Comparison of ENCODE assay signal across 8 mouse cellular contexts in genomic region chr5:90222937-90223336, GRCm38 (mm10). TPM values are rescaled to one million over a fixed set of nuclear protein-coding genes. Genes with fewer than 3 reads are reported as not detected.
DNase-seq lines count a peak whose midpoint lies in the region; ATAC-seq lines count a peak whose summit lies in the region.

No protein-coding gene starts in this region.

- H3K4me1 ChIP-seq in heart, embryonic 14.5 days (ENCODE audit: control insufficient read depth in 2 of 2, insufficient read depth in 2 of 2, low read length in 2 of 2) = peaks cover 2 to 8% of the 10 kb centered on the region in 2 experiments; a peak in 3 of 4 replicates
- H3K4me1 ChIP-seq in heart, embryonic 16.5 days (ENCODE audit: control insufficient read depth, insufficient read depth, low read length) = peaks cover 12% of the 10 kb centered on the region
- peaks cover 7% of the 10 kb centered on the region for H3K4me1 ChIP-seq in midbrain, embryonic 10.5 days

- ATAC-seq in heart, embryonic 14.5 days (ENCODE audit: insufficient number of reproducible peaks, insufficient read depth, low FRiP score, low read depth) = no peak
- no peak for ATAC-seq in heart, embryonic 16.5 days (replicated peaks; ENCODE audit: extremely low read depth, insufficient read depth, low FRiP score)

- no peak for DNase-seq in heart, adult 18-20 months
- DNase-seq in MN1 (ENCODE audit: low spot score) = peak; percentile 29
- DNase-seq in midbrain, embryonic 10.5 days (ENCODE audit: low spot score) = no peak
- no peak for DNase-seq in retina, postnatal 1 day
- DNase-seq in kidney, adult 8-10 months = no peak
- DNase-seq in cerebellum, adult 8-10 months = no peak

- H3K4me3 ChIP-seq in heart, embryonic 14.5 days (ENCODE audit: control insufficient read depth in 1 of 2, insufficient read depth in 1 of 2, low read depth in 1 of 2, low read length in 2 of 2) = peak overlapping the region in 1 of 2 experiments; percentile 81; a peak in 3 of 4 replicates
- H3K4me3 ChIP-seq in heart, embryonic 16.5 days (ENCODE audit: low read length) = peak overlapping the region; percentile 92
- peak overlapping the region; percentile 87 for H3K4me3 ChIP-seq in midbrain, embryonic 10.5 days

- WGBS in heart, embryonic 14.5 days = 25% methylated on average over 3 of the region's 3 CpGs
- 25% methylated on average over 3 of the region's 3 CpGs for WGBS in heart, embryonic 16.5 days
- 42% methylated on average over 3 of the region's 3 CpGs for WGBS in midbrain, embryonic 10.5 days

- H3K4me2 ChIP-seq in heart, embryonic 14.5 days (ENCODE audit: low read length) = peak overlapping the region; percentile 71
- H3K4me2 ChIP-seq in heart, embryonic 16.5 days (ENCODE audit: low read depth, low read length) = peak overlapping the region; percentile 85

- no peaks in the 10 kb centered on the region for H3K9me3 ChIP-seq in heart, embryonic 14.5 days (ENCODE audit: control insufficient read depth, low read length)
- no peaks in the 10 kb centered on the region for H3K9me3 ChIP-seq in heart, embryonic 16.5 days (replicated peaks; ENCODE audit: control insufficient read depth, low read length)
- no peaks in the 10 kb centered on the region for H3K9me3 ChIP-seq in midbrain, embryonic 10.5 days (replicated peaks)

- H3K27ac ChIP-seq in heart, embryonic 14.5 days (replicated peaks in 1 of 2; ENCODE audit: control insufficient read depth in 1 of 2, insufficient read depth in 1 of 2, low read depth in 2 of 2, low read length in 2 of 2) = no peak overlapping the region
- peak overlapping the region; percentile 94; the same call in 1 of the 2 replicates for H3K27ac ChIP-seq in heart, embryonic 16.5 days (ENCODE audit: low read length)
- peak overlapping the region; percentile 92; the same call in 1 of the 2 replicates for H3K27ac ChIP-seq in midbrain, embryonic 10.5 days (replicated peaks)

- H3K9ac ChIP-seq in heart, embryonic 14.5 days (ENCODE audit: low read length) = peak overlapping the region; percentile 92
- H3K9ac ChIP-seq in heart, embryonic 16.5 days (ENCODE audit: low read length) = peak overlapping the region; percentile 87

- peaks cover 69% of the 10 kb centered on the region for H3K36me3 ChIP-seq in heart, embryonic 14.5 days (ENCODE audit: control insufficient read depth, insufficient read depth, low read length)
- H3K36me3 ChIP-seq in heart, embryonic 16.5 days (ENCODE audit: control insufficient read depth, insufficient read depth) = peaks cover 27% of the 10 kb centered on the region
- H3K36me3 ChIP-seq in midbrain, embryonic 10.5 days = peaks cover 50% of the 10 kb centered on the region

- H3K27me3 ChIP-seq in heart, embryonic 14.5 days (ENCODE audit: control insufficient read depth, insufficient read depth, low read length) = no peaks in the 10 kb centered on the region
- no peaks in the 10 kb centered on the region for H3K27me3 ChIP-seq in heart, embryonic 16.5 days (ENCODE audit: control insufficient read depth, insufficient read depth, low read length)
- no peaks in the 10 kb centered on the region for H3K27me3 ChIP-seq in midbrain, embryonic 10.5 days (ENCODE audit: low read depth, poor library complexity, severe bottlenecking)

RNA-seq across cellular contexts. Expression of gene Cox18, which starts 0.9 kb away (rescaled TPM):
- 26.0 and 26.5 TPM in 2 replicates for polyA plus RNA-seq in heart, embryonic 14.5 days (2014; fragmentation: Nextera tagmentation; extraction: Ambion mirVana)
- total RNA-seq in heart, adult 18-20 months (2021) = 10 to 100 TPM; 11.1 to 12.3 TPM
- 26.7 and 28.5 TPM in 2 replicates for polyA plus RNA-seq in heart, embryonic 16.5 days (2015; fragmentation: Nextera tagmentation; extraction: Ambion mirVana)
- polyA plus RNA-seq in midbrain, embryonic 10.5 days (2016; fragmentation: Nextera tagmentation; extraction: Ambion mirVana) = 31.2 and 34.2 TPM in 2 replicates

Comparison
In these comparisons a context has a peak if more than half of its experiments do, and no peak if none do; other contexts are left out.
1. H3K27ac ChIP-seq: peak in heart, embryonic 16.5 days (single experiment) and midbrain, embryonic 10.5 days (single experiment); none in heart, embryonic 14.5 days (0 of 2).